Mouse (Mus musculus) right cerebral cortex, postnatal 36 days (tissue): Measurements from ENCODE around the gene Kif23.
A peak's percentile ranks its signal among the peaks of the same experiment; 100 is the strongest.

Experiments
- DNase-seq, 2 experiments: peaks; one replicate each; pipeline ENCODE4 v3.0.0; 2022; ENCODE audit warnings: low spot score in 2 of 2, mixed read lengths in 1 of 2

Gene Kif23

GRCm38 (mm10) chr9:61906912-61907311, 39.7 kb downstream of the Kif23 start:
- no peak for DNase-seq

GRCm38 (mm10) chr9:61905576-61905975, 41.0 kb downstream of the Kif23 start:
- DNase-seq: no peak

GRCm38 (mm10) chr9:61904201-61904600, 42.4 kb downstream of the Kif23 start:
- DNase-seq: no peak

- peak in 1 of 2 experiments; percentile 21 for DNase-seq
Measured at GRCm38 (mm10) chr9:61902445-61902844, 44.1 kb downstream of the Kif23 start.

GRCm38 (mm10) chr9:61901574-61901973, 45.0 kb downstream of the Kif23 start:
- no peak for DNase-seq

GRCm38 (mm10) chr9:61899804-61900203, 46.8 kb downstream of the Kif23 start:
- DNase-seq: peak; percentile 75 to 77

- peak; percentile 58 to 73 for DNase-seq
Measured at GRCm38 (mm10) chr9:61898401-61898800, 48.2 kb downstream of the Kif23 start.

GRCm38 (mm10) chr9:61895014-61895413, 51.6 kb downstream of the Kif23 start:
- DNase-seq: no peak

- DNase-seq: no peak
Measured at GRCm38 (mm10) chr9:61889855-61890254, 56.7 kb downstream of the Kif23 start.

GRCm38 (mm10) chr9:61887661-61888379, 58.8 kb downstream of the Kif23 start:
- DNase-seq: no peak

GRCm38 (mm10) chr9:61885964-61886363, 60.6 kb downstream of the Kif23 start:
- DNase-seq: no peak

- DNase-seq: no peak
Measured at GRCm38 (mm10) chr9:61884936-61885335, 61.6 kb downstream of the Kif23 start.

GRCm38 (mm10) chr9:61884375-61884774, 62.2 kb downstream of the Kif23 start:
- DNase-seq: no peak

GRCm38 (mm10) chr9:61882179-61882578, 64.4 kb downstream of the Kif23 start:
- DNase-seq: no peak

- peak; percentile 49 to 51 for DNase-seq
Measured at GRCm38 (mm10) chr9:61878889-61879288, 67.7 kb downstream of the Kif23 start.

- DNase-seq: no peak
Measured at GRCm38 (mm10) chr9:61877373-61878112, 69.0 kb downstream of the Kif23 start.

GRCm38 (mm10) chr9:61873325-61873724, 73.2 kb downstream of the Kif23 start:
- DNase-seq: no peak

- no peak for DNase-seq
Measured at GRCm38 (mm10) chr9:61872246-61872941, 74.2 kb downstream of the Kif23 start.

- DNase-seq: no peak
Measured at GRCm38 (mm10) chr9:61871839-61872238, 74.7 kb downstream of the Kif23 start.

- peak; percentile 55 to 72 for DNase-seq
Measured at GRCm38 (mm10) chr9:61867659-61868058, 78.9 kb downstream of the Kif23 start.
